Mouse (Mus musculus): Measurements from ENCODE around the gene Naa10. TPM values are rescaled to one million over a fixed set of nuclear protein-coding genes. Genes with fewer than 3 reads are reported as not detected.

Gene Naa10
- polyA plus RNA-seq, 1 experiment from 2014 or later, result 144 TPM

DNA sequence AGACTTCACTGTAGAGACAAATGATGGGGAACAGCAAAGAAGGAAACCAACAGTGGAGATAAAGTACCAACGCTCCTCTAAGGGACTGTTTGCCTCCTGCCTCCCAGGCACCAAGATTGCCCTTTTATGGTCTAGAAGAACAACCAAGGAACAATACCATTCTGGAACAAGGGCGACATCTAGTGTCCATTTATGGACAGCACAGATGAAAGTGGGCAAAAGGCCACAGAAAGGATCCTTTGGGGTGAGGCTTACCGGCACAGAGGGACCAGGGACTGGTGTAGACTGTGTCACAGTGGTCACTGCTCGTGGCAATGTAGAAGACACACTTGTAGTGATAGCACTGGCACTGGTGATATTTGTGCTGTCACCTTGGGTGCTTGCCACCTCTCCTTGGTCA lies 26.9 kb upstream of the Naa10 start:
- Histone ChIP-seq H3K9me3 (no peaks in the 10 kb centered on the region), H3K27ac (no peak overlapping the region), H3K36me3 (peaks cover 24% of the 10 kb centered on the region), H3K27me3 (replicated peaks) (no peaks in the 10 kb centered on the region), H3K4me2 (no peak overlapping the region), H3K9ac (no peak overlapping the region), H3K4me3 (replicated peaks) (no peak overlapping the region), H3K4me1 (no peaks in the 10 kb centered on the region)
- WGBS, result 30% methylated on average over 4 of the region's 4 CpGs
- peak; percentile 11; the same call in 1 of the 2 replicates for ATAC-seq (ENCODE audit: insufficient read depth, low FRiP score, low read depth)

DNA sequence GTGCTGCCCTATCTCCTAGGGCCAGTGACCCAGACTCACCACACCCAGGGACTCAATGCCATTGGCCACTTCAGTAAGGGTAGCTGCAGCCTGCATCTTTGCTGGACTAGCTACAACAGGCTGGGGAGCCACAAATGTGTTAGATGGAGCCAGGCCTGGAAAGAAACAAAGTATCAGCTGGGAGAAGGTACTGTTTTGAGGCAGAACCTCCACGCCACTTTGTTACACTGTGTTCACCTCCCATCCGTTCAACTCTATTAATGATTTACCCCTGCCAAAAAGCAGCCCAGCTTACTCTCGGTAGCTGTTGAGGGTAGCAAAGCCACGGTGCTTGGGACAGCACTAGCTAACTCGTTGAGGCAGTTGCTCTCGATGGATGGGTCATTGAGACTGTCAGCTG lies 25.2 kb upstream of the Naa10 start:
- no peaks in the 10 kb centered on the region for H3K27me3 ChIP-seq (replicated peaks)
- no peak overlapping the region for H3K27ac ChIP-seq
- no peak for ATAC-seq (ENCODE audit: insufficient read depth, low FRiP score, low read depth)
- no peak overlapping the region for H3K4me3 ChIP-seq (replicated peaks)
- no peaks in the 10 kb centered on the region for H3K9me3 ChIP-seq
- no peak overlapping the region for H3K9ac ChIP-seq
- no peaks in the 10 kb centered on the region for H3K4me1 ChIP-seq
- H3K36me3 ChIP-seq, result peaks cover 25% of the 10 kb centered on the region
- WGBS, result 78% methylated on average over 6 of the region's 6 CpGs
- H3K4me2 ChIP-seq, result no peak overlapping the region

DNA sequence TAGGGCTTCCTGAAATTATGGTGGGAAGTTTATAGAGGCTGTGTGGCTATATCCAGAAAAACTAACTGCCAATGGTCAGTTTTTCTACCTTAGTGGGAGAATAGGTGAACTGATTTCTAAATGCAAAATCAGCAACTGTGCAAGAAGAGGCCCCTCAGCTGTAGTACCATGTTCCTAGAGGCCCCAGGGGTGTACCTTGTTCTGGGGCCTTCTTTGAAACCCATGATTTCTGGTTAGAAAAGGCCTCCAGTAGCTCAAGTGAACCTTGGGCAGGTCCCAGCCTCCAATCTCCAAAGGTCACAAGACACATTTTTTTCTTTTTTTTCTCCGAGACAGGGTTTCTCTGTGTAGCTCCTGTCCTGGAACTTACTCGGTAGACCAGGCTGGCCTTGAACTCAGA lies 20.6 kb upstream of the Naa10 start:
- no peak overlapping the region for H3K27ac ChIP-seq
- no peaks in the 10 kb centered on the region for H3K27me3 ChIP-seq (replicated peaks)
- H3K4me1 ChIP-seq, result no peaks in the 10 kb centered on the region
- no peak for ATAC-seq (ENCODE audit: insufficient read depth, low FRiP score, low read depth)
- no peak overlapping the region for H3K4me3 ChIP-seq (replicated peaks)
- WGBS, result 66% methylated on average over 2 of the region's 2 CpGs
- H3K4me2 ChIP-seq, result no peak overlapping the region
- peaks cover 14% of the 10 kb centered on the region for H3K36me3 ChIP-seq
- no peaks in the 10 kb centered on the region for H3K9me3 ChIP-seq
- H3K9ac ChIP-seq, result no peak overlapping the region

DNA sequence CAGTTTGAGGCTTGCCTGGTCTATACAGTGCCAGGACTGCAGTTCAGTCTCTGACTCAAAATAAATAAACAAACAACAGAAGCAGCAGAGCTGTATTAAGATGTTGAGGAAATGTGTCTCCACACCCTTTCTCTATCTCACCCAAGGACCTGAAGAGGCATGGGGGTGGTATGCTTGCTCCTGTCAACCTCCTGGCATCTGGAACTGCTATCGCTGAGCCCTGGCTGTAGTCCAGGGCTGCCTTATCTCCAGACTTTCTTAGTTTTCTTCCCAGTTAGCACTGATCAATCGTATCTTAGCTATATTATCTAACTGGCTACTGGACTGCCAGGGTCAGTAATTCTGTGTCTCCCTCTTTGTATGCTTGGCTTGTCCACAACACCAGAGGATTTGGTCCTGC lies 20.1 kb upstream of the Naa10 start:
- WGBS, result 70% methylated on average over 2 of the region's 2 CpGs
- H3K27me3 ChIP-seq (replicated peaks), result no peaks in the 10 kb centered on the region
- peaks cover 14% of the 10 kb centered on the region for H3K36me3 ChIP-seq
- H3K9ac ChIP-seq, result no peak overlapping the region
- H3K4me2 ChIP-seq, result no peak overlapping the region
- H3K27ac ChIP-seq, result no peak overlapping the region
- H3K9me3 ChIP-seq, result no peaks in the 10 kb centered on the region
- no peaks in the 10 kb centered on the region for H3K4me1 ChIP-seq
- H3K4me3 ChIP-seq (replicated peaks), result no peak overlapping the region
- ATAC-seq (ENCODE audit: insufficient read depth, low FRiP score, low read depth), result no peak

DNA sequence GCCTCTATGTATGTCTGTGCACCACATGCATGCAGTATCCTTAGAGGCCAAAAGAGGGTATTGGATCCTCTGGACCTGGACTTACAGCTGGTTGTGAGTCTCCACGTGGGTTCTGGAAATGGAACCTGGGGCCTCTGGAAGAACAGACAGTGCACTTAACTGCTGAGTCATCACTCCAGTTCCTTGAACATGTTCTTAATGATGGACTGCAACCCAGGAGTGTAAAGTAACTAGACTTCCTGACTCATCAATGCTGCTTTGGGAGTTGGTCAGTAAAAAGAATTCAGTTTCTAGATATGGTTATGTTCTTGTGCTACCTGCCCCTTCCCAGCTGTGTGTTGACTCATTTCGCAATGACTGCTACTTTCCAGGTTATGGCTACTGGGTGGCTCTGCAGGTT lies 10.1 kb upstream of the Naa10 start:
- Histone ChIP-seq H3K4me1 (no peaks in the 10 kb centered on the region), H3K9me3 (no peaks in the 10 kb centered on the region), H3K9ac (no peak overlapping the region), H3K4me3 (replicated peaks) (no peak overlapping the region), H3K27ac (no peak overlapping the region), H3K27me3 (replicated peaks) (no peaks in the 10 kb centered on the region), H3K4me2 (no peak overlapping the region), H3K36me3 (no peaks in the 10 kb centered on the region)
- ATAC-seq (ENCODE audit: insufficient read depth, low FRiP score, low read depth), result no peak
- 63% methylated on average over 2 of the region's 2 CpGs for WGBS

DNA sequence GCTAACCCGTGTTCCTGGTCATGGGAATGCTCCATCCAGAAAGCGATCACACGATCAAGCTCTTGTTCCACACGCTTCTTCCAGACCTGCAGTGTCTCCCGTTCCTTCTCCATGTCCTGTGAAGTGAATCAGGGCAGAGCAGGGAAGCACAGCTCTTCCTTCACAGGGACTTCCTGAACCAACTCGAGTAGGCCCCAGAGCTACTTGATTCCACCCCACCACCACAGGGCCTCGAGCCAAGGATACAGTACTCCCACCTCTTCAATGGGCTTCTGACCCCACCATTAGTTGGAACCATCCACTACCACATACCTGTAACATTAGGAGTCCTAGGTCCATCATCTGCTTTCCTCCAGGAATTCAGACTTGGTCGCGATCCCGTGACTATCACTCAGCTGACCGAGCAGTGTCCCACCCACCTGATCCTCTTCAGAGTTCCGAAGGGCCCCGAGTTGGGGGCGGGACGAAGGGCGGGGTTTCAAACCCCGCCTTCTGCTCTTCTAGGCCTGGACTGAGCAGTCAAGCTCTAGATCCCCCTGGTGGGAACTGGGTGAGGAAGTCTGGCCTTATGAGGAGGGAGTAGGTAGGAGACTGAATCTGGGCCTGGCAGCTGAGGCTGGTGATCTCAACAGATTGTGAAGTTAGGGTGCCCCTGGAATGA lies 8.8 kb upstream of the Naa10 start, which contains the start of gene Renbp:
TSS of gene Renbp (minus strand) at position 449 of the 661 bp plus-strand sequence.
- Histone ChIP-seq H3K27me3 (replicated peaks) (no peaks in the 10 kb centered on the region), H3K36me3 (no peaks in the 10 kb centered on the region), H3K27ac (no peak within 1 kb of the TSS), H3K4me1 (no peaks in the 10 kb centered on the region), H3K9me3 (no peaks in the 10 kb centered on the region), H3K4me3 (replicated peaks) (peak within 1 kb of the TSS; percentile 38), H3K9ac (no peak within 1 kb of the TSS), H3K4me2 (peak within 1 kb of the TSS; percentile 41)
- 36% methylated on average over 17 of the region's 17 CpGs for WGBS
- ATAC-seq (ENCODE audit: insufficient read depth, low FRiP score, low read depth), result peak; percentile 90

DNA sequence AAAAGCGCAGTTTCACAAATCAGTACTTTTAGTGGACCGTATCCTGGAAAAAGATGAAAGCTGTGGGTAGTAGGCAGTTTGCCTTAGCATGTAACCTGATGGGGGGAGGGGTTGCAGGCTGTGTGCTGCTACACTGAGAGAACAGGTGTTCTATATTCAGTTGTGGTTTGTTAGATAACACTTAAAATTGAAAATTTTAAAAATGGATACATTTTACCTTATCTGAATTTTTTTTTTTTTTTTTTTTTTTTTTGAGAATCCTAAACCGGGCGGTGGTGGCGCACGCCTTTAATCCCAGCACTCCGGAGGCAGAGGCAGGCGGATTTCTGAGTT lies 772 bp upstream of the Naa10 start:
- Histone ChIP-seq H3K9ac (no peak overlapping the region), H3K27me3 (replicated peaks) (no peaks in the 10 kb centered on the region), H3K9me3 (no peaks in the 10 kb centered on the region), H3K4me2 (peak overlapping the region; percentile 66), H3K4me1 (no peaks in the 10 kb centered on the region), H3K27ac (peak overlapping the region; percentile 80; the same call in 1 of the 2 replicates), H3K4me3 (replicated peaks) (peak overlapping the region; percentile 57), H3K36me3 (no peaks in the 10 kb centered on the region)
- no peak for ATAC-seq (ENCODE audit: insufficient read depth, low FRiP score, low read depth)
- WGBS, result 71% methylated on average over 8 of the region's 8 CpGs

DNA sequence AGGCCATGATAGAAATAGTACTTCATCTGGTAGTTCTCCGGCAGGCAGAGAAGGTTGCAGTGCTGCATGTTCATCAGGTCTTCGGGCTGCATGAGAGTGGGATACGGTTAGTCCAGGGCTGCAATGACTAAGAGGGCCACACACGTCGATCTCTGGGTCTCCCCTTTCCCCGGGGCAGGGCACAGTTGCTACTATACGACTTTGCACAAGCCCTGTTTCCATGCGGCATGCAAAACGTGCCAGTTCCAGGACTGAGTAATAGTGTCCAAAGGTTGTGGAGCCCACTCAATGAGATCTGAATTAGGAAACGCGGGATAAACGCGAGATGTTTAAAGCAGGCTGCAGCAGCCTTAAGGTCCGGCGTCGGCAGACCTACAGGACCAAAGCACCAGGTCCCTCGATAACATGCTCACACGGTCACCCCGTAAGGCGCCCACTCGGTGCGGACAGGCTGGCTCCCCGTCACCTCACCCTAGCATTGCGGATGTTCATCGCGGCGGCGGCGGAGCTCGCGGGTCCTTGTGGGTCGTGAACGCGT lies 390 bp downstream of the Naa10 start:
- Histone ChIP-seq H3K9ac (peak overlapping the region; percentile 44), H3K4me2 (peak overlapping the region; percentile 56), H3K4me3 (replicated peaks) (peak overlapping the region; percentile 57), H3K36me3 (no peaks in the 10 kb centered on the region), H3K4me1 (no peaks in the 10 kb centered on the region), H3K27ac (peak overlapping the region; percentile 74), H3K9me3 (no peaks in the 10 kb centered on the region), H3K27me3 (replicated peaks) (no peaks in the 10 kb centered on the region)
- ATAC-seq (ENCODE audit: insufficient read depth, low FRiP score, low read depth), result peak; percentile 24
- 20% methylated on average over 34 of the region's 34 CpGs for WGBS

DNA sequence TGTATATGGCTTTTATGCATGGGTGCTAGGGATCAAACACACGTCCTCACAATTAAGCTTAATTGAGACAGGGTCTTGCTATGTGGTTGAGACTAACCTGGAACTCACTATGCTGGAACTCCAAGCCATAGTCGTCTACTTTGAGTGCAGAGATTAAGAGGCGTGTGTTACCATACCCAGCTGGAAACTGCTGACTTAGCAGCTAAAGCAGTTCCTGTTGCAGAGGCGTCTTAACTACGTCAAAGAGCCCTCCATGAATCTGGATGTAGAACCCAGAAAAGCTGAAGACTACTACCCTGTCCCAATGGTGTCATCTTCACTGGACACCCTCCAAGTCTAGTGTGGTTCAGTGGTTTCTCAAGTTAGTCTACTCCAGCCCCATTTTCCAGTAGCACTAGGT lies 3.1 kb downstream of the Naa10 start:
- no peak overlapping the region for H3K9ac ChIP-seq
- H3K4me2 ChIP-seq, result no peak overlapping the region
- H3K4me3 ChIP-seq (replicated peaks), result no peak overlapping the region
- no peak for ATAC-seq (ENCODE audit: insufficient read depth, low FRiP score, low read depth)
- H3K4me1 ChIP-seq, result no peaks in the 10 kb centered on the region
- no peaks in the 10 kb centered on the region for H3K27me3 ChIP-seq (replicated peaks)
- no peak overlapping the region for H3K27ac ChIP-seq
- 86% methylated on average over 5 of the region's 5 CpGs for WGBS
- no peaks in the 10 kb centered on the region for H3K9me3 ChIP-seq
- no peaks in the 10 kb centered on the region for H3K36me3 ChIP-seq

DNA sequence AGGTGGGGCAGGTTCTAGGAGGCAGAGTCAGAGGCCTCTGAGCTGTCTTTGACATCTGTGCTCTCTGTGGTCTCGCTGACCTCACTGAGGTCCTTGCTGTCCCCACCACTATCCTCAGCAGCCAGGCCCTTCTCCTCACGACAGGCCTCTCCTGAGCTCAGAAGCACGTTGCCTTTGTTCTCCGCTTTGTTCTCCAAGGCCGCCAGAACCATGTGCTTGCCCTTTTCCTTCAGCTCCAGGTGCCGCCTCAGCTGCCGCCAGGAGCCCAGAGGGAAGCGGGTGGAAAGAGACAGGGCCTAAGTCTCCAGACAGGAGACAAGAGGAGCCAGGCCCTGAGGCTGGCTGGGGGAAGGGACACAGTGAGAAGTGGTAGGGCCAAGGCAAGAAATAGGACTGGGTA lies 4.8 kb downstream of the Naa10 start:
- Histone ChIP-seq H3K36me3 (no peaks in the 10 kb centered on the region), H3K27me3 (replicated peaks) (no peaks in the 10 kb centered on the region), H3K9ac (no peak overlapping the region), H3K9me3 (no peaks in the 10 kb centered on the region), H3K4me1 (no peaks in the 10 kb centered on the region), H3K4me3 (replicated peaks) (no peak overlapping the region), H3K4me2 (no peak overlapping the region), H3K27ac (no peak overlapping the region)
- 88% methylated on average over 8 of the region's 8 CpGs for WGBS
- no peak for ATAC-seq (ENCODE audit: insufficient read depth, low FRiP score, low read depth)

DNA sequence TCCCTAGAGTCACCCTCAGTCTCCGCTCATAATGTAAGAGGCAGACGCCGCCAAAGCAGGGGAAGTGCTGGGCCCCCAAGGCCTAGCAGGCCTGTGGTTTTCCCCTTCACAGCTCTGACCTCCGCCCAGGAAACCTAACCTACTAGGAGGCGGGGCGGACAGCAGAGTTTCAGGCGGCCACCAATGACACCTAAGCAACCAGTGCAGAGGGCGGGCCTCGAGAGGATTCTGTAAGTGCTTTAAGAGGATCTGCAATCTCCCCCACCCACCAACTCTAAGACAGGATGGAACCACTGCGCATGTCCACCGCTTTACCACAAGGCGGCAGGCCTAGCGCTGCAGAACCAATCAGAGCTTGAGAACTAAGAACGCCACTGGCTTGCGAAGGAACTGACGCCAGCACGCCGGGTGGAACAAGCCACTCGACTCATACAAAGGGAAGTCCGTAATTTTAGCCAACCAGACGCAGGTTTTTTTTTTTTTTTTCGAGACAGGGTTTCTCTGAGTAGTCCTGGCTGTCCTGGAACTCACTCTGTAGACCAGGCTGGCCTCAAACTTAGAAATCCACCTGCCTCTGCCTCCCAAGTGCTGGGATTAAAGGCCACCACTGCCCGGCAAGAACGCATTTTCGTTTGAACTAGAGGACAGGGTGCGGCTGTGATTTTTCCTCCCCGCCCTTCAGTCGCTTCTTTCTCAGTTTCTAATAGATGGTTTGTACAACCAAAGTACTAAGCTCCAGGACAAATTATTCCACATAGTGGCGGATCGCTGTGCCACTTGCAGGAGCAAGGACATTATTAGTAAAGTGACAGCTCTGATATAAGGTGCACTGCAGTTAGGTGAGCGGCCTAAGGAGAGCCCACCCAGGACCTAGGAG lies 6.7 kb downstream of the Naa10 start:
- Histone ChIP-seq H3K36me3 (no peaks in the 10 kb centered on the region), H3K4me3 (replicated peaks) (peak overlapping the region; percentile 17; the same call in 1 of the 2 replicates), H3K9me3 (no peaks in the 10 kb centered on the region), H3K27me3 (replicated peaks) (no peaks in the 10 kb centered on the region), H3K4me2 (peak overlapping the region; percentile 38), H3K9ac (no peak overlapping the region), H3K27ac (peak overlapping the region; percentile 80), H3K4me1 (no peaks in the 10 kb centered on the region)
- peak; percentile 97 for ATAC-seq (ENCODE audit: insufficient read depth, low FRiP score, low read depth)
- 22% methylated on average over 31 of the region's 31 CpGs for WGBS

DNA sequence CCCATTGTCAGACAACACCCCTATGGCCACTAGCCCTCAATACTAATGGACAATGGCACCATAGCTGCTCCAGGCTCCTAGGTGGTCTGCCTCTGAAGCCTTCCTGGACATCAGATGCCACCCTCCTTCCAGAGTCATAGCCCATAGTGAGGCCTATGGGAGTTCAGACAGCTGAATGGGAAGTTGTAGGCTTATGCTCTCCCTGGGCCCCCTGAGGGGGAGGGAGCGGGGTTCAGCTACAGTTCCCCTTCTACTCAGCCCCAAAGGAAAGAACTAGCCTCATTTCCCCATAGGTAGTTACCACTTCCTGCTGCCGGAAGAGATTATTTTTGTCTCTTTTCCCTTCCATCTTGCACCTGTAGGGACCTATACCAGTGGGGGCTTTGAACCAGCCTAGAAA lies 10.2 kb downstream of the Naa10 start:
- 79% methylated on average over 2 of the region's 2 CpGs for WGBS
- no peaks in the 10 kb centered on the region for H3K36me3 ChIP-seq
- H3K27ac ChIP-seq, result no peak overlapping the region
- no peak overlapping the region for H3K4me2 ChIP-seq
- no peaks in the 10 kb centered on the region for H3K9me3 ChIP-seq
- no peak for ATAC-seq (ENCODE audit: insufficient read depth, low FRiP score, low read depth)
- no peaks in the 10 kb centered on the region for H3K27me3 ChIP-seq (replicated peaks)
- H3K9ac ChIP-seq, result no peak overlapping the region
- no peak overlapping the region for H3K4me3 ChIP-seq (replicated peaks)
- no peaks in the 10 kb centered on the region for H3K4me1 ChIP-seq

Measured in stomach, embryonic 15.5 days (tissue).